Mouse (Mus musculus) lung, embryonic 14.5 days (tissue): Measurements from ENCODE around the gene Fhit. TPM values are rescaled to one million over a fixed set of nuclear protein-coding genes. Genes with fewer than 3 reads are reported as not detected.

Experiments used
- ATAC-seq: fragments of 200-750 bp; cut with Nextera tagmentation; 2 replicates; pipeline ENCODE4 v1.8.0; 2017; ENCODE audit warnings: mild to moderate bottlenecking, moderate TSS enrichment, moderate library complexity; ENCODE audit not compliant: insufficient read depth
- DNase-seq: peaks from one replicate; pipeline ENCODE4 v3.0.0-alpha.2; 2015
- H3K27ac ChIP-seq: fragments of 300-500 bp; sonication (generic); 2 replicates; pipeline ENCODE4 v1.5.1; 2014; ENCODE audit warnings: low read depth, mild to moderate bottlenecking, moderate library complexity
- H3K27me3 ChIP-seq: fragments of 300-500 bp; sonication (generic); 2 replicates; pipeline ENCODE4 v1.6.1; 2014; ENCODE audit warnings: low read length, control low read depth; ENCODE audit not compliant: insufficient read depth
- H3K36me3 ChIP-seq: fragments of 300-500 bp; sonication (generic); 2 replicates; pipeline ENCODE4 v1.6.1; 2014; ENCODE audit warnings: control low read depth; ENCODE audit not compliant: insufficient read depth
- H3K4me1 ChIP-seq: fragments of 300-500 bp; sonication (generic); 2 replicates; pipeline ENCODE4 v1.6.1; 2014; ENCODE audit warnings: antibody characterized with exemption, control low read depth; ENCODE audit not compliant: insufficient read depth
- H3K4me2 ChIP-seq: fragments of 300-500 bp; sonication (generic); 2 replicates; pipeline ENCODE4 v1.6.1; 2014; ENCODE audit warnings: mild to moderate bottlenecking
- H3K4me3 ChIP-seq: fragments of 300-500 bp; sonication (generic); 2 replicates; pipeline ENCODE4 v1.5.1; 2014; ENCODE audit warnings: low read depth, low read length
- H3K9ac ChIP-seq: fragments of 300-500 bp; sonication (generic); 2 replicates; pipeline ENCODE4 v1.6.1; 2014
- H3K9me3 ChIP-seq: fragments of 300-500 bp; sonication (generic); 2 replicates; pipeline ENCODE4 v1.6.1; 2016; ENCODE audit warnings: low read depth, low read length, control low read depth
- CTCF ChIP-seq: IDR thresholded peaks from 2 replicates; pipeline ENCODE4 v1.5.1; 2016; ENCODE audit warnings: antibody characterized with exemption, low read depth
- WGBS: fragments of 180-500 bp; shearing (Covaris S2); extraction: QIAGEN DNeasy Blood & Tissue Kit; methylation state at CpG from one replicate; pipeline ENCODE4 v1.1.7; 2014; 5-methylcytosine and 5-hydroxymethylcytosine counted together
- polyA plus RNA-seq: library from polyadenylated mRNA; unstranded; fragments of >200 nt; fragmentation: Nextera tagmentation; extraction: Ambion mirVana; gene quantifications from 2 replicates; pipeline ENCODE4 v1.2.1, GENCODE M21; 2014

Gene Fhit
- polyA plus RNA-seq, 1 experiment from 2014 or later, result 5.3 TPM

GRCm38 (mm10) chr14:9990677-9991076, 1171.2 kb downstream of the Fhit start:
- ATAC-seq (no peak), DNase-seq (no peak)
- no peak for TF ChIP-seq CTCF
- no peaks in the 10 kb centered on the region for H3K9me3 ChIP-seq
- H3K9ac ChIP-seq, result no peak overlapping the region
- H3K4me3 ChIP-seq, result no peak overlapping the region
- no peaks in the 10 kb centered on the region for H3K4me1 ChIP-seq
- WGBS, result 64% methylated on average over 1 of the region's 1 CpGs
- H3K4me2 ChIP-seq, result no peak overlapping the region
- H3K27ac ChIP-seq, result no peak overlapping the region
- no peaks in the 10 kb centered on the region for H3K27me3 ChIP-seq
- no peaks in the 10 kb centered on the region for H3K36me3 ChIP-seq

GRCm38 (mm10) chr14:9976934-9977510, 1184.8 kb downstream of the Fhit start:
- TF ChIP-seq CTCF, result no peak
- Histone ChIP-seq H3K4me2 (no peak overlapping the region), H3K36me3 (no peaks in the 10 kb centered on the region), H3K27ac (no peak overlapping the region), H3K9me3 (no peaks in the 10 kb centered on the region), H3K9ac (no peak overlapping the region), H3K4me1 (no peaks in the 10 kb centered on the region), H3K27me3 (no peaks in the 10 kb centered on the region), H3K4me3 (no peak overlapping the region)
- ATAC-seq (no peak), DNase-seq (no peak)
- WGBS, result 58% methylated on average over 3 of the region's 3 CpGs

GRCm38 (mm10) chr14:9974402-9974801, 1187.4 kb downstream of the Fhit start:
- WGBS, result 66% methylated on average over 3 of the region's 3 CpGs
- Histone ChIP-seq H3K9ac (no peak overlapping the region), H3K27me3 (no peaks in the 10 kb centered on the region), H3K4me2 (no peak overlapping the region), H3K36me3 (no peaks in the 10 kb centered on the region), H3K4me1 (no peaks in the 10 kb centered on the region), H3K27ac (no peak overlapping the region), H3K4me3 (no peak overlapping the region), H3K9me3 (no peaks in the 10 kb centered on the region)
- no peak for DNase-seq
- ATAC-seq, result no peak
- no peak for TF ChIP-seq CTCF

- H3K9me3 ChIP-seq, result no peaks in the 10 kb centered on the region
- H3K27ac ChIP-seq, result no peak overlapping the region
- WGBS, result 68% methylated on average over 3 of the region's 3 CpGs
- no peaks in the 10 kb centered on the region for H3K27me3 ChIP-seq
- H3K9ac ChIP-seq, result no peak overlapping the region
- no peak for TF ChIP-seq CTCF
- no peak for DNase-seq
- no peak overlapping the region for H3K4me2 ChIP-seq
- no peaks in the 10 kb centered on the region for H3K4me1 ChIP-seq
- H3K4me3 ChIP-seq, result no peak overlapping the region
- ATAC-seq, result no peak
- no peaks in the 10 kb centered on the region for H3K36me3 ChIP-seq
These were observed 1198.0 kb downstream of the Fhit start for GRCm38 (mm10) chr14:9963853-9964252.

- WGBS, result 68% methylated on average over 2 of the region's 2 CpGs
These were observed 1201.4 kb downstream of the Fhit start for GRCm38 (mm10) chr14:9960396-9960795.

GRCm38 (mm10) chr14:9899494-9899893, 1262.3 kb downstream of the Fhit start:
- WGBS, result 70% methylated on average over 2 of the region's 2 CpGs
- ATAC-seq (no peak), DNase-seq (peak; percentile 35)
- Histone ChIP-seq H3K4me3 (no peak overlapping the region), H3K9me3 (no peaks in the 10 kb centered on the region), H3K27me3 (no peaks in the 10 kb centered on the region), H3K36me3 (no peaks in the 10 kb centered on the region), H3K27ac (no peak overlapping the region), H3K9ac (no peak overlapping the region), H3K4me1 (no peaks in the 10 kb centered on the region), H3K4me2 (no peak overlapping the region)
- no peak for TF ChIP-seq CTCF

More at GRCm38 (mm10) chr14:9960396-9960795, 1201.4 kb downstream of the Fhit start:
- ATAC-seq (no peak), DNase-seq (no peak)
- no peak overlapping the region for H3K9ac ChIP-seq
- no peak overlapping the region for H3K4me3 ChIP-seq
- no peaks in the 10 kb centered on the region for H3K36me3 ChIP-seq
- H3K27ac ChIP-seq, result no peak overlapping the region
- no peak for TF ChIP-seq CTCF
- no peaks in the 10 kb centered on the region for H3K4me1 ChIP-seq
- no peaks in the 10 kb centered on the region for H3K9me3 ChIP-seq
- H3K4me2 ChIP-seq, result no peak overlapping the region
- no peaks in the 10 kb centered on the region for H3K27me3 ChIP-seq

- no peak overlapping the region for H3K27ac ChIP-seq
- no peaks in the 10 kb centered on the region for H3K4me1 ChIP-seq
- DNase-seq (no peak), ATAC-seq (no peak)
- no peak overlapping the region for H3K4me3 ChIP-seq
- H3K27me3 ChIP-seq, result no peaks in the 10 kb centered on the region
- no peak overlapping the region for H3K4me2 ChIP-seq
- H3K9ac ChIP-seq, result no peak overlapping the region
- 69% methylated on average over 1 of the region's 1 CpGs for WGBS
- no peak for TF ChIP-seq CTCF
- no peaks in the 10 kb centered on the region for H3K9me3 ChIP-seq
- H3K36me3 ChIP-seq, result no peaks in the 10 kb centered on the region
These were observed 1265.3 kb downstream of the Fhit start for GRCm38 (mm10) chr14:9896556-9896955.

GRCm38 (mm10) chr14:9852041-9852440, 1309.8 kb downstream of the Fhit start:
- H3K9ac ChIP-seq, result no peak overlapping the region
- no peaks in the 10 kb centered on the region for H3K27me3 ChIP-seq
- H3K4me2 ChIP-seq, result no peak overlapping the region
- ATAC-seq (no peak), DNase-seq (no peak)
- no peak overlapping the region for H3K4me3 ChIP-seq
- WGBS, result 59% methylated on average over 2 of the region's 2 CpGs
- no peaks in the 10 kb centered on the region for H3K9me3 ChIP-seq
- no peaks in the 10 kb centered on the region for H3K36me3 ChIP-seq
- H3K4me1 ChIP-seq, result no peaks in the 10 kb centered on the region
- TF ChIP-seq CTCF, result no peak
- no peak overlapping the region for H3K27ac ChIP-seq
